Mouse (Mus musculus): ENCODE data around the gene Rnf114. TPM values are rescaled to one million over a fixed set of nuclear protein-coding genes. Genes with fewer than 3 reads are reported as not detected.

Gene Rnf114
- 139 TPM in 2 replicates for polyA plus RNA-seq (2015; fragmentation: Nextera tagmentation; extraction: Ambion mirVana)

GRCm38 (mm10) chr2:167491757-167492708 is at the start of gene Rnf114:
TSS of gene Rnf114 (plus strand) at chr2:167492645.
- peak within 1 kb of the TSS; percentile 100 for H3K4me3 ChIP-seq
- 4% methylated on average over 48 of the region's 52 CpGs for WGBS
- H3K9me3 ChIP-seq: no peaks in the 10 kb centered on the region
- peak; percentile 49 for ATAC-seq (ENCODE audit: low FRiP score)
- no peaks in the 10 kb centered on the region for H3K27me3 ChIP-seq
- peak within 1 kb of the TSS; percentile 99 for H3K9ac ChIP-seq
- peak within 1 kb of the TSS; percentile 98 for H3K4me2 ChIP-seq
- peak within 1 kb of the TSS; percentile 99 for H3K27ac ChIP-seq
- H3K4me1 ChIP-seq (replicated peaks): peaks cover 41% of the 10 kb centered on the region
- H3K36me3 ChIP-seq: peaks cover 14% of the 10 kb centered on the region

GRCm38 (mm10) chr2:167443411-167444193 is 48.8 kb upstream of the Rnf114 start:
- 0 out of 2 replicates have a peak overlapping the region, but pooled peaks have one; percentile 24 for H3K9ac ChIP-seq
- peaks cover 81% of the 10 kb centered on the region for H3K36me3 ChIP-seq
- 97% methylated on average over 4 of the region's 4 CpGs for whole genome bisulfite sequencing
- no peak overlapping the region for H3K4me2 ChIP-seq
- 0 out of 2 replicates have a peak, but pooled peaks cover 8% of the 10 kb centered on the region for H3K4me1 ChIP-seq (replicated peaks)
- no peaks in the 10 kb centered on the region for H3K9me3 ChIP-seq
- H3K27ac ChIP-seq: no peak overlapping the region
- ATAC-seq (ENCODE audit: low FRiP score): no peak
- H3K27me3 ChIP-seq: no peaks in the 10 kb centered on the region
- no peak overlapping the region for H3K4me3 ChIP-seq

- peaks cover 85% of the 10 kb centered on the region for H3K36me3 ChIP-seq
- H3K27ac ChIP-seq: peak overlapping the region; percentile 24; the same call in 1 of the 2 replicates
- no peak for ATAC-seq (ENCODE audit: low FRiP score)
Measured at GRCm38 (mm10) chr2:167445911-167446780, 46.3 kb upstream of the Rnf114 start.

GRCm38 (mm10) chr2:167447207-167447606 is 45.2 kb upstream of the Rnf114 start:
- Histone ChIP-seq H3K9me3 (no peaks in the 10 kb centered on the region), H3K36me3 (peaks cover 83% of the 10 kb centered on the region), H3K9ac (no peak overlapping the region), H3K27me3 (no peaks in the 10 kb centered on the region), H3K27ac (no peak overlapping the region), H3K4me2 (no peak overlapping the region), H3K4me3 (no peak overlapping the region), H3K4me1 (replicated peaks) (0 out of 2 replicates have a peak, but pooled peaks cover 8% of the 10 kb centered on the region)
- ATAC-seq (ENCODE audit: low FRiP score): no peak
- WGBS: 91% methylated on average over 7 of the region's 7 CpGs

More at GRCm38 (mm10) chr2:167445911-167446780, 46.3 kb upstream of the Rnf114 start:
- Histone ChIP-seq H3K9ac (0 out of 2 replicates have a peak overlapping the region, but pooled peaks have one; percentile 13), H3K4me1 (replicated peaks) (0 out of 2 replicates have a peak, but pooled peaks cover 8% of the 10 kb centered on the region), H3K4me2 (no peak overlapping the region), H3K4me3 (no peak overlapping the region), H3K27me3 (no peaks in the 10 kb centered on the region), H3K9me3 (no peaks in the 10 kb centered on the region)
- WGBS: 77% methylated on average over 20 of the region's 20 CpGs

- H3K9ac ChIP-seq: no peak overlapping the region
- no peak for ATAC-seq (ENCODE audit: low FRiP score)
- H3K4me2 ChIP-seq: no peak overlapping the region
- no peaks in the 10 kb centered on the region for H3K9me3 ChIP-seq
- WGBS: 86% methylated on average over 8 of the region's 8 CpGs
- H3K27ac ChIP-seq: no peak overlapping the region
- peaks cover 80% of the 10 kb centered on the region for H3K36me3 ChIP-seq
- H3K27me3 ChIP-seq: no peaks in the 10 kb centered on the region
- H3K4me1 ChIP-seq (replicated peaks): 0 out of 2 replicates have a peak, but pooled peaks cover 8% of the 10 kb centered on the region
- no peak overlapping the region for H3K4me3 ChIP-seq
Measured at GRCm38 (mm10) chr2:167447629-167448028, 44.8 kb upstream of the Rnf114 start.

GRCm38 (mm10) chr2:167449331-167450275 is 42.8 kb upstream of the Rnf114 start:
- no peaks in the 10 kb centered on the region for H3K27me3 ChIP-seq
- H3K27ac ChIP-seq: no peak overlapping the region
- H3K4me1 ChIP-seq (replicated peaks): 0 out of 2 replicates have a peak, but pooled peaks cover 10% of the 10 kb centered on the region
- H3K9ac ChIP-seq: no peak overlapping the region; the same call in 1 of the 2 replicates
- no peak overlapping the region for H3K4me2 ChIP-seq
- H3K9me3 ChIP-seq: no peaks in the 10 kb centered on the region
- ATAC-seq (ENCODE audit: low FRiP score): no peak
- H3K36me3 ChIP-seq: peaks cover 82% of the 10 kb centered on the region
- 92% methylated on average over 21 of the region's 21 CpGs for WGBS
- no peak overlapping the region for H3K4me3 ChIP-seq

- Histone ChIP-seq H3K9ac (no peak overlapping the region), H3K9me3 (no peaks in the 10 kb centered on the region), H3K27ac (no peak overlapping the region), H3K4me2 (no peak overlapping the region), H3K36me3 (peaks cover 81% of the 10 kb centered on the region), H3K4me1 (replicated peaks) (0 out of 2 replicates have a peak, but pooled peaks cover 8% of the 10 kb centered on the region), H3K27me3 (no peaks in the 10 kb centered on the region), H3K4me3 (no peak overlapping the region)
- WGBS: 94% methylated on average over 8 of the region's 8 CpGs
- ATAC-seq (ENCODE audit: low FRiP score): no peak
Measured at GRCm38 (mm10) chr2:167450647-167451046, 41.8 kb upstream of the Rnf114 start.

DNA sequence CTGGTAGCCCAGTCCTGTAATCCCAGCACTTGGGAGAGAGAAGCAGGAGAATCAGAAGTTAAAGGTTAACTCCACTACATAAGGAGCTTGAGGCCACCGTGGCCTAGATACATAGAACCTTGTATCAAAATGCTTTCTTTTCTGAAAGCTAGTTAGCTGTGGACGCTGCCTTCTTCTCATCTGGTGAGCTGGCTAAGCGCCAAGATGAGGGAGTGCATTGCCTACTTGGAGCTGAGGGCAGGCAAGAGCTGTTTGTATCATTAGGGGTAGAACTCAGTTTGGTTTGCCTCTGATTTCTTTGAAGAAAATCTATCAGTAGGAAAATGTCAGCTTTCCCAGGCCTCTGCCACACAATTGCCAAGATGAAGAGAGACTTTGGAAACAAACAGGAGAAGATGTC is 38.6 kb upstream of the Rnf114 start:
- H3K9me3 ChIP-seq: no peaks in the 10 kb centered on the region
- H3K9ac ChIP-seq: no peak overlapping the region
- peaks cover 87% of the 10 kb centered on the region for H3K36me3 ChIP-seq
- H3K27ac ChIP-seq: no peak overlapping the region
- H3K4me2 ChIP-seq: no peak overlapping the region
- no peaks in the 10 kb centered on the region for H3K27me3 ChIP-seq
- no peak overlapping the region for H3K4me3 ChIP-seq
- WGBS: 75% methylated on average over 3 of the region's 3 CpGs
- no peak for ATAC-seq (ENCODE audit: low FRiP score)
- H3K4me1 ChIP-seq (replicated peaks): 0 out of 2 replicates have a peak, but pooled peaks cover 3% of the 10 kb centered on the region

GRCm38 (mm10) chr2:167456361-167457020 is 36.0 kb upstream of the Rnf114 start:
- H3K27ac ChIP-seq: peak overlapping the region; percentile 9; the same call in 1 of the 2 replicates
- no peak overlapping the region for H3K4me3 ChIP-seq
- no peak for ATAC-seq (ENCODE audit: low FRiP score)
- no peak overlapping the region for H3K9ac ChIP-seq
- no peaks in the 10 kb centered on the region for H3K9me3 ChIP-seq
- 0 out of 2 replicates have a peak, but pooled peaks cover 3% of the 10 kb centered on the region for H3K4me1 ChIP-seq (replicated peaks)
- H3K36me3 ChIP-seq: peaks cover 89% of the 10 kb centered on the region
- WGBS: 76% methylated on average over 5 of the region's 5 CpGs
- H3K27me3 ChIP-seq: no peaks in the 10 kb centered on the region
- no peak overlapping the region for H3K4me2 ChIP-seq

- no peak overlapping the region; the same call in 1 of the 2 replicates for H3K27ac ChIP-seq
- H3K36me3 ChIP-seq: peaks cover 89% of the 10 kb centered on the region
- H3K4me3 ChIP-seq: no peak overlapping the region
- ATAC-seq (ENCODE audit: low FRiP score): no peak
- no peak overlapping the region for H3K9ac ChIP-seq
- no peaks in the 10 kb centered on the region for H3K27me3 ChIP-seq
- WGBS: 91% methylated on average over 9 of the region's 9 CpGs
- H3K9me3 ChIP-seq: no peaks in the 10 kb centered on the region
- H3K4me2 ChIP-seq: no peak overlapping the region
- H3K4me1 ChIP-seq (replicated peaks): 0 out of 2 replicates have a peak, but pooled peaks cover 3% of the 10 kb centered on the region
Measured at GRCm38 (mm10) chr2:167457213-167457612, 35.2 kb upstream of the Rnf114 start.
